Mouse (Mus musculus): ENCODE measurements around the gene Saxo1.

DNA sequence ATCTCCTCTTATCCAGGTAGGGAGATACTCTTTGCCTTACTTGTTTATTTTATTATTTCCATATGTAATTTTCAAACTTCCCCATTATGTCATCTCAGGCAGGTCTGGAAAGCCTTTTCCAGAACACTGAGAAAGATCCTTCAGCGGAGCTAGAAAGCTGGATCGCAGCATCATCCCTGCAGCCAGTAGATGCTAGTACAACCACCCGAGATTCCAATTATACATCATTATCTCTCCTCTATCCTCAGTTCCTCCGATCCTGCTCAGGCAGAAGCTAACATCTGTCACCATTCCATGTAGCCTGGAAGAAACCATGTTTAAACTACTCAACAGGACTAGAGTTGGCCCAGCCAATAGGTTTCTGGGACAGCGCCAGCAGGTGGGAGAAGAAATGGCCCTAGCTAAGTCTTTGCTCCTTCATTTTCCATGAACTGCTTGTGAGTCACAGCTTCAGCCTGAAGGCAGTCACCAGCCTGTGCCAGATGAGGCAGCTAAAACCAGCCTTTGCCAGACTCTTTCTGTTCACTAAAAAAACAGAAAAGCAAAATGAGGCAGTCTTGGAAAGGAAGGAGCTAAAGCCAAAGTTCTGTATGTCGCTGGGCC lies 75.0 kb downstream of the Saxo1 start:
- no peak for TF ChIP-seq CTCF (IDR thresholded peaks at IDR 0.05; ENCODE audit: low read depth)
- TF ChIP-seq EP300 (IDR thresholded peaks at IDR 0.05; ENCODE audit: low read depth): no peak
